Mouse (Mus musculus) liver, adult 2 months (tissue): Measurements from ENCODE around the gene Zfp410.

Experiments used
- CTCF ChIP-seq: fragments of 200-500 bp; IDR thresholded peaks from 2 replicates; pipeline ENCODE4 v1.5.1; 2011; ENCODE audit warnings: low read depth, low read length, control low read depth
- POLR2A ChIP-seq: fragments of 200-500 bp; IDR thresholded peaks from 2 replicates; pipeline ENCODE4 v1.6.1; 2011; ENCODE audit warnings: low read length, control low read depth; ENCODE audit not compliant: insufficient read depth; ENCODE audit errors: extremely low read depth

- TF ChIP-seq POLR2A (no peak), CTCF (no peak)
These were observed 55.0 kb downstream of the Zfp410 start for GRCm38 (mm10) chr12:84371647-84372046.
